Mouse (Mus musculus) cerebellum, adult (tissue): ENCODE measurements at regions not wholly inside any gene's neighbourhood (a gene's known extent, or its start where the extent isn't known, plus 50 kb on each side); places are given as distances from the start of the nearest gene placed in this dataset.
A peak's percentile ranks its signal among the peaks of the same experiment; 100 is the strongest.

Source experiments
- ATAC-seq: cut with Nextera tagmentation; 2 replicates; pipeline ENCODE4 v1.9.2; 2017; ENCODE audit warnings: mild to moderate bottlenecking, moderate library complexity, mixed read lengths; ENCODE audit not compliant: insufficient number of reproducible peaks, low FRiP score, low TSS enrichment

GRCm38 (mm10) chr6:111621684-111622480 is 651.7 kb upstream of the Lmcd1 start:
- ATAC-seq, result no peak

- peak; percentile 56; the same call in 1 of the 2 replicates for ATAC-seq
Observed at GRCm38 (mm10) chr6:111622481-111623139, 650.9 kb upstream of the Lmcd1 start.

GRCm38 (mm10) chr6:111623140-111623497 is 650.4 kb upstream of the Lmcd1 start:
- ATAC-seq, result no peak

GRCm38 (mm10) chr6:111625501-111625900 is 648.1 kb upstream of the Lmcd1 start:
- no peak for ATAC-seq

- ATAC-seq, result no peak
Observed at GRCm38 (mm10) chr6:111652736-111653135, 620.8 kb upstream of the Lmcd1 start.

- no peak for ATAC-seq
Observed at GRCm38 (mm10) chr6:111659957-111660356, 613.6 kb upstream of the Lmcd1 start.

- no peak for ATAC-seq
Observed at GRCm38 (mm10) chr6:111664603-111665002, 609.0 kb upstream of the Lmcd1 start.

- ATAC-seq, result no peak
Observed at GRCm38 (mm10) chr6:111684911-111685310, 588.6 kb upstream of the Lmcd1 start.

GRCm38 (mm10) chr6:111702864-111703263 is 570.7 kb upstream of the Lmcd1 start:
- no peak for ATAC-seq

GRCm38 (mm10) chr6:111708277-111708676 is 565.3 kb upstream of the Lmcd1 start:
- ATAC-seq, result peak; percentile 61; the same call in 1 of the 2 replicates

- ATAC-seq, result no peak
Observed at GRCm38 (mm10) chr6:111725969-111726368, 547.6 kb upstream of the Lmcd1 start.

- no peak for ATAC-seq
Observed at GRCm38 (mm10) chr6:111730381-111730780, 543.2 kb upstream of the Lmcd1 start.

GRCm38 (mm10) chr6:111733926-111734325 is 539.6 kb upstream of the Lmcd1 start:
- peak; percentile 85 for ATAC-seq

GRCm38 (mm10) chr6:111738983-111739382 is 534.6 kb upstream of the Lmcd1 start:
- ATAC-seq, result peak; percentile 98

GRCm38 (mm10) chr6:111781710-111782481 is 491.7 kb upstream of the Lmcd1 start:
- no peak for ATAC-seq

- no peak for ATAC-seq
Observed at GRCm38 (mm10) chr6:111808611-111809010, 464.9 kb upstream of the Lmcd1 start.

- no peak for ATAC-seq
Observed at GRCm38 (mm10) chr6:111813982-111814603, 459.5 kb upstream of the Lmcd1 start.

- ATAC-seq, result no peak
Observed at GRCm38 (mm10) chr6:111815150-111815549, 458.4 kb upstream of the Lmcd1 start.

- no peak for ATAC-seq
Observed at GRCm38 (mm10) chr6:111820265-111820664, 453.3 kb upstream of the Lmcd1 start.

GRCm38 (mm10) chr6:111844321-111844835 is 429.2 kb upstream of the Lmcd1 start:
- no peak for ATAC-seq
